ENCODE assay signal across 7 mouse cellular contexts in the genomic region with DNA sequence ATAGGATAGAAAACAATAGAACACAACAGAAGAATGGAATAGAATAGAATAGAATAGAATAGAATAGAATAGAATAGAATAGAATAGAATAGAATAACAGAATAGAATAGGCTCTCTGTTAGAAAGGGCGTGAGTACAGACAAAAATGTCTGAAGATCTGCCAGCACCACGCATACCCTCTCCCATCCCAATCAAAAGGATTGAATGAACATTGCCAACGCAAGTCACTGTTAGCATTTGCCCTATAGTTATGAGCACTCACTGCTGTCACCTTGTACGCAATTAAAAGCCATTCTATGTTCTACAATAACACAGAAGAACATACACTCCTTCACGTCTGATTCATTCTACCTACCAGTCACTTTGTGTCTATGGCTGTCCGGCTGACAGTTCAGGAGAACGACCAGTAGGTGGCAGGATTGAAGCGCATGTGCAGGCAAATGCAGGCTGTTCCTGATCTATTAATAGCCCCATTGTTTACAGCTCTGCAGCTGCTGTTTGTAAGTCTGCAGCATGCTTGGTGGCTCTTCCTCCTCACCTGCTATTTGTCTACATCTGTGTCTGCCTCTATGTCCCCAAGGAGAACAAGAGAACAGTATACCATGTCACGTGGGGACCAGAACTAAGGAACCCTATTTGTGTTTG. TPM values are rescaled to one million over a fixed set of nuclear protein-coding genes. Genes with fewer than 3 reads are reported as not detected.
DNase-seq lines count a peak whose midpoint lies in the region; ATAC-seq and TF ChIP-seq lines count a peak whose summit lies in the region.

No protein-coding gene starts in this region.

- peak; percentile 90 for TF ChIP-seq CTCF in cortical plate, adult 2 months (IDR thresholded peaks at IDR 0.05; ENCODE audit: extremely low read depth, insufficient read depth, low read length)

- no peak for TF ChIP-seq POLR2A in cortical plate, adult 2 months (IDR thresholded peaks at IDR 0.05; ENCODE audit: extremely low read depth, insufficient read depth, low read length)

- DNase-seq in adipocyte (ENCODE audit: low spot score) = peak; percentile 86
- peak; percentile 67 for DNase-seq in gastrocnemius, postnatal 10 days
- peak; percentile 67 to 84 for DNase-seq in left cerebral cortex, adult 9 months (ENCODE audit: low spot score in 2 of 2)
- DNase-seq in right cerebral cortex, postnatal 36 days (ENCODE audit: low spot score in 2 of 2) = peak; percentile 62 to 65

- ATAC-seq in inflammation-experienced regulatory T-cells, adult 6 months = peak; percentile 91
- peak; percentile 99 for ATAC-seq in megakaryocyte-erythroid progenitor cell, adult 5-6 weeks (replicated peaks; ENCODE audit: low FRiP score, low TSS enrichment, poor library complexity, severe bottlenecking)

- H3K4me1 ChIP-seq in cortical plate, adult 2 months (ENCODE audit: control insufficient read depth, insufficient read depth, low read length) = no peaks in the 10 kb centered on the region

- H3K27ac ChIP-seq in cortical plate, adult 2 months (ENCODE audit: insufficient read depth, low read length) = no peak overlapping the region

- H3K4me3 ChIP-seq in cortical plate, adult 2 months (ENCODE audit: insufficient read depth, low read length) = no peak overlapping the region

RNA-seq across cellular contexts. Expression of gene Traf6, which starts 13.0 kb away (rescaled TPM):
- 9.9 and 11.0 TPM in 2 replicates for polyA plus RNA-seq in cortical plate, adult 2 months (2012; rRNA removed)
- total RNA-seq in gastrocnemius, postnatal 10 days (2021) = 10 to 100 TPM; 11.5 to 12.1 TPM
- 10 to 100 TPM; 10.8 to 15.1 (median 14.4) TPM for polyA plus RNA-seq in inflammation-experienced regulatory T-cells, adult 6 months (2017; shearing (Covaris generic))
- total RNA-seq in megakaryocyte-erythroid progenitor cell, adult 5-6 weeks (2014; fragmentation: Nextera tagmentation) = 18.3 and 26.1 TPM in 2 replicates
- 13.9 and 15.3 TPM in 2 replicates for total RNA-seq in megakaryocyte-erythroid progenitor cell, adult 5-6 weeks (2017)

RNA-seq across cellular contexts. Expression of gene B230118H07Rik, which starts 15.8 kb away (rescaled TPM):
- polyA plus RNA-seq in cortical plate, adult 2 months (2012; rRNA removed) = 38.4 and 42.2 TPM in 2 replicates
- 10 to 100 TPM; 50.4 to 50.8 TPM for total RNA-seq in gastrocnemius, postnatal 10 days (2021)
- polyA plus RNA-seq in inflammation-experienced regulatory T-cells, adult 6 months (2017; shearing (Covaris generic)) = under 1 TPM in 2 of 3 experiments, not detected in 1; 0.59 to 0.79 TPM
- 13.1 and 34.1 TPM in 2 replicates for total RNA-seq in megakaryocyte-erythroid progenitor cell, adult 5-6 weeks (2014; fragmentation: Nextera tagmentation)
- total RNA-seq in megakaryocyte-erythroid progenitor cell, adult 5-6 weeks (2017) = 45.4 and 76.2 TPM in 2 replicates

RNA-seq across cellular contexts. Expression of gene Rag1, which starts 15.9 kb away (rescaled TPM):
- 0.04 and 0.06 TPM in 2 replicates for polyA plus RNA-seq in cortical plate, adult 2 months (2012; rRNA removed)
- total RNA-seq in gastrocnemius, postnatal 10 days (2021) = under 1 TPM; 0.16 to 0.61 TPM
- polyA plus RNA-seq in inflammation-experienced regulatory T-cells, adult 6 months (2017; shearing (Covaris generic)) = not detected
- 0.99 and 2.2 TPM in 2 replicates for total RNA-seq in megakaryocyte-erythroid progenitor cell, adult 5-6 weeks (2014; fragmentation: Nextera tagmentation)
- 0.23 and 1.1 TPM in 2 replicates for total RNA-seq in megakaryocyte-erythroid progenitor cell, adult 5-6 weeks (2017)

RNA-seq across cellular contexts. Expression of gene Rag2, which starts 40.7 kb away (rescaled TPM):
- not detected in 2 replicates for polyA plus RNA-seq in cortical plate, adult 2 months (2012; rRNA removed)
- total RNA-seq in gastrocnemius, postnatal 10 days (2021) = under 1 TPM in 1 of 2 experiments, not detected in 1; 0.11 TPM
- polyA plus RNA-seq in inflammation-experienced regulatory T-cells, adult 6 months (2017; shearing (Covaris generic)) = not detected
- total RNA-seq in megakaryocyte-erythroid progenitor cell, adult 5-6 weeks (2014; fragmentation: Nextera tagmentation) = 0.35 and 0.90 TPM in 2 replicates
- total RNA-seq in megakaryocyte-erythroid progenitor cell, adult 5-6 weeks (2017) = 0.34 and 2.0 TPM in 2 replicates
